Mouse (Mus musculus) left cerebral cortex, adult 9 months (tissue): ENCODE measurements around the gene Fdx1l.
A peak's percentile ranks its signal among the peaks of the same experiment; 100 is the strongest.

Experiments
- DNase-seq, 2 experiments: peaks; one replicate each; pipeline ENCODE4 v3.0.0; 2022; ENCODE audit warnings: low spot score in 2 of 2

The Fdx1l gene

DNA sequence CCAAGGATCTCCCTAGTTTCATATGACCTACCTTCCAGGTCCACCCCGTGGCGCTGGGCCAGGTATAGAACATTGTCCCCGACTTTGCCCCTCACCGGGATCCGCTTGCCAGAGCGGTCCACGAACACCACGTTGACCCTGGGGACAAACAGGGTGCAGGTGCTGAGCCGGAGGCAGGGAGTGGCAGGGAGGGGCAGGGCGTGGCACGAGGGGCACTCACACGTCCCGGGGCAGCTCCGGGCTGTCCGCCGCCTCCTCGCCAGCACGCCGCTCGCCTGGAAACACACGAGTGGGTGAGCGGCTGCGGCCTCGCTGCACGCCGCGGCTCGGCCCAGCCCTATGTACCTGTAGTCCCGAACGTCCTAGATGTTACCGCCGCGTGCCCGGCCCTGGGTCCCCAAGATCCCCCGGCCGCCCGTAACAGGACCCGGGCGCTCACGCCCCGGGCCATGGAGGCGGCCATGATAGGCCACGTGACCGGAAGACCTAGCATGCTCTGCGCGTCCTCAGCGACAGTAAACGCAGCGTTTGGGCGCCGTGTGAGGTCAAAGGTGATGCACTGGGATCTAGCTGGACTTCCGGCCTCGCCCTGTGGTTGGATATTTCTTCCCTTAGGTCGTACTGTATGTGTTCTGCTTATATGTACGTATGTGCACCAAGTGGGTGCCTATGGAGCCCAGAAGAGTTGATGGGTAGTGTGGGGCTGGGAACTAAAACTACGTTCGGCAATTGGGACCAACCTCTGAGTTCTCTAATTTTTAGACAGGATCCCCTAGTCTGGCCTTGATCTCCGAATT is at the start of gene Fdx1l, which contains the start of gene Gm49373:
TSS of gene Fdx1l (minus strand) at position 571 of the 797 bp plus-strand sequence.
TSS of gene Gm49373 (minus strand) at position 53 of the 797 bp plus-strand sequence.
- DNase-seq: peak; percentile 79 to 93

- DNase-seq: no peak
Observed at GRCm38 (mm10) chr9:21121483-21121882, 48.1 kb upstream of the Fdx1l start.

DNA sequence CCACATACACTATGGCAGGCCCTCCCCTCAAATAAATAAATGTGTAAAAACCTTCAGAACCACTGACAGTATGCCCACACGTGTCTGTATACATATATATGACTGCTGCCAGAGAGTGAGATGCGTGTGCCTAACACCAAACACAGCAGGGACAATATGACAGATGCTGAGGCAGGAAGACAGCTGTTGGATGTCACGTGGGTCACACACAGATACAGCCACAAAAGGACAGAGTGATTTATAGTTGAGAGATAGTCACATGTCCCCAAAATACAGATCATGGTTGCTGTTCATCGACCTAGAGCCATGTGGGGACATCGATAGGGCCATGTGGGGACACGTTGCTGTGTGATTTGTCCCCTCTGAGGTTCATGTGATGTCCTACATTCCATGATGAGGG is 43.7 kb upstream of the Fdx1l start:
- no peak for DNase-seq

- no peak for DNase-seq
Observed at GRCm38 (mm10) chr9:21115105-21115504, 41.7 kb upstream of the Fdx1l start.

DNA sequence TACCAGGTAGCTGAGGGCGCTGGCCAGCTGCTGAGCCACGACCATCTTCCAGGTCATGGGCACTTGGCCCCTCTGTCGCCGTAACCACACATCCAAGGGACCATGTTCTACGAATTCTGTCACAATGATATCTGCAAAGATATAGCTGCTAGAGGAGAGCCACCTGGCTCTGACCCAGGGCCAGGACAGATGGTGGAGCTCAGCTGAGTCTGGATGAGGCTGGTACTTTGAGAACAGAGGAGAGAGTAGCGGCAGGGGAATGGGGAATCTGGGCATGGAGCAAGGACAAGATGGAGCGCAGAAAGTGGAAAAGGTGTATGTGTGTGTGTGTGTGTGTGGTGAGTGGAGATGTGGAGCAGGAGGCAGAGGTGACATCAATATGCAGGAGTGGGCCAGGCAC is 40.8 kb upstream of the Fdx1l start:
- no peak for DNase-seq

- DNase-seq: no peak
Observed at GRCm38 (mm10) chr9:21113751-21114150, 40.3 kb upstream of the Fdx1l start.

DNA sequence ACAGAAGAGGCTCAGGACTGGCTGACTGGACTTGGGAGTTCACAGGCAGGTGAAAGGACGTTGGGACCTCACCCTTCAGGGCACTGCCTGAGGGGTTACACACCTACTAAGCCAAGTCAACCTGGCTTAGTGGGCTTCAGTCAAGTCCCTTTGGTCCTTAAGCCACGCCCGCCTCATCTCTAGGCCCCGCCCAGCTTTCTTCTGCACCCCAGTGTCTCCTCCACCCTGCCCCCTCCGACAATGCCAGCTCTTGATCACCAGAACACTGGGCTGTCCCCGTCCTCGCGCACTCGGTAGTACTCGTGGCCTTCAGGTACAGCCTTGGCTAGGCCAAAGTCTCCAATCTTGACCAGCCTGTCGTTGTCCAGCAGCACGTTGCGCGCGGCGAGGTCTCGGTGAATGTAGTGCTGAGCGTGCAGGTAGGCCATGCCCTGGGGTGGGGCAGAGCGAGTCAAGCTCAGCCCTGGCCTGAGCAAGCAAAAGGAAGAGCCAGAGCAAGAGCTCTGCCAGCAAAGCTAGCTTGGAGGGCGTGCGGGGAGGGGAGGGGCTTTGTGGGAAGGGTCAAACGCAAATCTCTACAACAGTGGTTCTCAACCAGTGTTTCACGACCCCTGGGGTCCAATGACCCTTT is 34.3 kb upstream of the Fdx1l start:
- no peak for DNase-seq

GRCm38 (mm10) chr9:21105760-21106564 is 32.5 kb upstream of the Fdx1l start:
- no peak for DNase-seq

GRCm38 (mm10) chr9:21104814-21105213 is 31.4 kb upstream of the Fdx1l start:
- no peak for DNase-seq

DNA sequence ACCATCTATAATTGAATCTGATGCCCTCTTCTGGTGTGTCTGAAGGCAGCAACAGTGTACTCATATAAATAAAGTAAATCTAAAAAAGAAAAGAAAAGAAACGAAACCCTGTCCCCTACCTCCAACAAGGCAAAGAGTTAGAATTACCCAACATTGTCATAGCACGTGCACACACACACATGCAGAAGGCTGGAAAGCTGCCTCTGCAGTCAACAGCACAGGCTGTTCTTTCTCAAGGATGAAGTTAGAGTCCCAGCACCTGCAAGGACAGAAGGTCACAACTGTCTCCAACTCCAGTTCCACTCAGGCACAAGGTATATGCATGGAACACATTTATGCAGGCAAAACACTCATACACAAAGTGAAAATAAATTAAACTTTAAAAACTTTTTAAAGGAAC is 28.7 kb upstream of the Fdx1l start:
- DNase-seq: no peak

DNA sequence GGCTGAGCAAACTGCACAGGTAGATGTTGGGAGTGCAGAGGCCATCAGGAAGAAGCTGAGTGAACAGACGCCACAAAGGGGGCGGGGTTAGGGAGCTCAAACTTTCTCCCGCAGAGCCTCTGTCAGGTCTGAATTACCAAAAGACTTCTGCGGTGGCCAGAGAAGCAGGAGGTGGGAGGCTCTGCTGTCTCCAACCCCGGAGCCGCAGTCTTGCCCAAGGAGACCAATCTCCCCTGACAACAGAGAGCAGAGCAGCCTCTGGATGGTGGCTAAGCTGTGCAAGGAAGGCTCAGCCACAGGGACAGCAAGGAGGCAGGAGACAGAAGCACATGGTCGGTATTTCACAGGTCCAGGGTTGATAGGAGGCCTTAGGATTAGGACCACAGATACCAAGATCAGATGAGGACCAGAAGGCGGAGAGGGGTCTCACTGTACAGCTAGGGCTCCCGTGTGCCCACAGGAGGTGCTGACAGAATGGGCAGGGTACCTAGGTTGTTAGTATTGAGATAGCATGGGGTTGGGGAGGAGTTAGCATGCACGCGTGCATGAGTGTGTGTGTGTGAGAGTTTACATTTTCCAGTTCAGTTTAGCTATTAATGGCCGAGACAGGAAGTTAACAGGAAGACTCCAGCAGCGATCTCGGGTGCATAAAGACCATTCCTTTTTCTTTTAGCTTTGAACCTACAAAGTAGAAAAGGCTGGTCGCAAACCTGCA is 27.2 kb upstream of the Fdx1l start:
- DNase-seq: no peak

DNA sequence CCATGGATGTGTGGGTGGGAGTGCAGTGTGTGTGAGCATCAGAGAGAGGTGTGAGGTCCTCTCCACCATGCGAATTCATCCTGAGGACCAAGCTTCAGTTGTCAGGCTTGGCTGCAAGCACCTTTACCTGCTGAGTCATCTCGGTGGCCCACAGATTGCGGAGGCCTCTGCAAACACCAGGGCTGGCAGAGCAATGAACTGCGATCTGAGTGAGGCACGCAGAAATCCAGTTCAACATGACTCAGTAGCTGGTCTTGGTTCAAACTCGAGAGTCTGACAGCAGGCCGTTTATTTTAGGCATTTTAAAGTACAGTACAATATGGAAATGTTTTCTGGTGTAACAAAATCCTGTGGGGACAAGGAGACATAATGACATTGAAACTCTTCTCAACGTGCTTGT is 24.4 kb upstream of the Fdx1l start:
- DNase-seq: peak; percentile 49 to 76

DNA sequence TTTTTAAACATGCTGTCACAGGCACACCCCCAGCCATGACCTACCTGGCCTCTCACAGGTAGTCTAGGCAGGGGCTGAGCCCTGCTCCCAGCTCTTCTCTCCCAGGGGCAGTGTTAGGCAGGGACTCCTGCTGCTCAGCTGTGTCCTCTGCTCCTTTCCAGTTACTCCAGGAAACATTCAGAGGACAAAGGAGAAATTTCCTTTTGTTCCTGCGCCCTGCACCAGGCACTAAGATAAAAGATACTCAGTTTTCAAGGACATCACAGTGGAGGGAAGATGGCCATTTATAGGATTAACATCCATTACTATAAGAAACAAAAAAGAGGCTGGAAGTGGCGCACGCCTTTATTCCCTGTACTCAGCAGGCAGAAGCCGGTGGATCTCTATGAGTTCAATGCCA is 22.5 kb upstream of the Fdx1l start:
- no peak for DNase-seq

DNA sequence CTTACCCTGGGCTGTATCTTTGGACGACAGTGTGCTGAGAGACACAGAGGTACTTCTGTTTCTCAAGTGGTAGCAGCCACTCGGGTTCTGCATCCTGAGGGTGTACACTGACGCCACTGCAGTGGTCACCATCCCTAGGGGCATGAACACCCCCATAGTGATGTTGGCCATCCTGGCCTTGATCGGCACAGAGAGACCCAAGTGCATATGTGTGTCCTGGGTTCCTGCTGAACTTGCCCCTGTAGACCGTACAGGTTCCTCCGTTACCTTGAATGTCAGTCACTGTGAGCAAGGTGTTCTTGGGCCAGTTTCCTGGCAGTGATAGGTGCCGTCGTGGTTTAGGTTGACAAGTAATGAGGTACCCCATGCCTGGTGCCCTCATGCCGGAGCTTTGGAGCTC is 20.0 kb upstream of the Fdx1l start:
- DNase-seq: no peak

GRCm38 (mm10) chr9:21091707-21092320 is 18.4 kb upstream of the Fdx1l start, which contains the start of the genes Gm38431 and Raver1:
Gene Gm38431 (minus strand): TSS chr9:21091997.
Gene Raver1 (minus strand): TSS chr9:21092008.
- peak; percentile 96 to 98 for DNase-seq

GRCm38 (mm10) chr9:21090972-21091706 is 17.7 kb upstream of the Fdx1l start:
- no peak for DNase-seq

GRCm38 (mm10) chr9:21090537-21090936 is 17.1 kb upstream of the Fdx1l start:
- no peak for DNase-seq

GRCm38 (mm10) chr9:21083324-21083723 is 9.9 kb upstream of the Fdx1l start:
- no peak for DNase-seq

DNA sequence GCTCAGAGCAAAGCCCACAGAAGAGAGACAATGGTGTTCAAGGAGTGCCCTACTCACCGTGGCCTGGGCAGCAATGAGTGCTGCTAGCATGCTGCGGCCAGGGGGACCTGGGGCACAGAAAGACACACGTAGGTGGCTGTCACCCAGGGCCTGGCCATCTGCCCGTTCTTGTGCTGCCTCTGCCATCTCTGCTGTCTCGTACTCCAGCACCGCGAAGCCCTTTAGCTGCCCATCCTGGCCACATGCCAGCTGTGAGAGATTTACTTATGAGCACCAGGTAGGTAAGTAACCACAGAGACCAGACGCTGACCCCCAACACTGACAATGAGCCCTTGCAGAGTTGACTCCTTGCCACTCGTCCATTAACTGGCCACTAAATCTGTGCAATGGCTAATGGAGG is 7.7 kb upstream of the Fdx1l start:
- DNase-seq: no peak

DNA sequence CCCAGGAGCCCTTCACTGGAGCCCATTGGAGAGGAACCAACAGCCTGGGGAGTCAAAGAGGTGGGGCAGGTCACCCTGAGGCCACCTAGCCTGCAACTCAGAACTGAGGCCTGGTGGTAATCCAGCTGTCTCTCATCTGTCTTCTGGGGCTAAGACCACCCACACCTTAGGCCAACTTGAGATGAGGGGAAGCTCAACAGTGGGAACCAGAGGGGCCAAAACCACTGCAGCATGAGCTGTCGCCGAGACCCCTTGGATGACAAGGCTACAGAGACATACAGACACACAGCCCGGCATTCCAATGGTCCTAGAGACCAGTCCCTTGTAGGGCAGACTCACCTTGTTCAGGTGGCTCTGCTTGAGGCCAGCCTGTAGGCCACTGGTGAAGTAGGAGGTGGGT is 2.2 kb upstream of the Fdx1l start:
- no peak for DNase-seq

- DNase-seq: no peak
Observed at GRCm38 (mm10) chr9:21074173-21074572, 759 bp upstream of the Fdx1l start.
